Mouse (Mus musculus): ENCODE results near the gene Myo6.

Gene Myo6

DNA sequence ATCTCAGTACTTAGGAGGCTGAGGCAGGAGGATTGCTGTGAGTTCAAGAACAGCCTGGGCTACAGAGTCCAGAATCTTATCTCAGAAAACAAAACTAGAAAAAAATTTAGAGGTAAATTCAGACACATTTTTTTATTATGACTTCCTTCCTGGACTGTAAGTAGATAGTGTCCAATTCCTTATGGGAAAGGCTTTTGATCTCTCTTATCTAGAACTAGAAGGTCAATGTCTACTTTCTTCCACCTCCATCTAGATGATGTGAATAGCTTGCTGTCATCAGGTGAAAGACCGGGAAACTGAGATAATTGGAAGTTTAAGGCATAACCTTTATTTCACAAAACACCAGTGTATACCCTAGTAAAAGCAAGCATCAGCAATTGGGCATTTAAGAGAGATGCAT, 16.9 kb downstream of the Myo6 start:
- no peak for DNase-seq (ENCODE audit: low read depth, low spot score)

DNA sequence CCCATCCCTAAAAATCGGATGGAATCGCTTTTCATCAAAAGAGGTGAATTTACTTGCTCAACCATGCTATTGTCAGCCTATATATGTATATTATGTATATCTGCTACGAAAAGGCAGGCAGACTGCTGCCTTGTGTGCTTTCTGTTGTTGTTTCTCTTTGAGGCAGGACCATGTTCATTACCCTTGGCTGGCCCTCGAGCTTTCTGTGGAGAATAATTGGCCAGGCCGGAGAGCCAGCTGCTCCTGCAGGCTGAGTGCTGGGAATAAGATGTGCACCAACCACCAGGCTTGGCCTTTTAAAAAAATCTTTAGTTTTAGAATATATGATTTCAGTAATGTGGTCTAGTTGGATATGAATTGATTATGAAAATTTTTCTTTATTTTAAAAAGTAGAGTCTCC, 19.3 kb downstream of the Myo6 start:
- DNase-seq (ENCODE audit: low read depth, low spot score), result no peak

DNA sequence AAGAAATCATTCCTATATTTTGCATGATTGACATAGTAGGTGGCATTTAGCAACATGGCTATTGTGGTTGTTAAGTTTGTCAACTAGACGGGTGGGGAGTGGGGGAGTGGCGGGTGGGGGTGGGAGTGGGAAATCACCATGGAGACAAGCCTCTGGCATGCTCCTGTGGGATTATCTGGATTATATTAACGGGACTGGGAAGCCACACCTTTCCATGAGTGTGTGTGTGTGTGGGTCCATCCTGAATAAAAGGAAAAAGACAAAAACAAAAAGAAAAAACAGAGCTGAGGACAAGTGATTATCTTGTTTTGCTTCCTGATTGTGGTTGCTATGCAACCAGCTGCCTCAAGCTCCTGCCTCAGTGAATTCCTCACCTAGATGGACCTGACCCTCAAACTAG, 20.9 kb downstream of the Myo6 start:
- DNase-seq (ENCODE audit: low read depth, low spot score), result no peak

DNA sequence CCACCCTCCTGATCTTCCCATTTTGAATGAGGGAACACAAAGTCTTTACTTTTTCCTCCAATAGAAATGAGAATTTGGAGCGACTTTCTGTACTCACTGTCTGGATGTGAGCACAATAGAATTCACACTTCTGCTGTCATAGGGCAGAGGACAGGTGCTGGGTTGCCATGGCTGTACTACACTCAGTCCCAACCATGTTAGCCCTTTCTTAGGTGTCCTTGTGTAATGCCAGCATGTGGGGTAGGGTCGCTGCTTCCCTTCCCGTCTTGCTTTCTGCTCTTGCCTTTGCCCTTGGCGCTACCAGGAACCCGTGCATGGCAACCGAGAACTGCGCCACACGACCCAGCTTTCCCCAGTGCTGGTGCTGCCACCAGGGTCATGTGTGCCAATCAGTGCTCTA, 21.9 kb downstream of the Myo6 start:
- no peak for DNase-seq (ENCODE audit: low read depth, low spot score)

DNA sequence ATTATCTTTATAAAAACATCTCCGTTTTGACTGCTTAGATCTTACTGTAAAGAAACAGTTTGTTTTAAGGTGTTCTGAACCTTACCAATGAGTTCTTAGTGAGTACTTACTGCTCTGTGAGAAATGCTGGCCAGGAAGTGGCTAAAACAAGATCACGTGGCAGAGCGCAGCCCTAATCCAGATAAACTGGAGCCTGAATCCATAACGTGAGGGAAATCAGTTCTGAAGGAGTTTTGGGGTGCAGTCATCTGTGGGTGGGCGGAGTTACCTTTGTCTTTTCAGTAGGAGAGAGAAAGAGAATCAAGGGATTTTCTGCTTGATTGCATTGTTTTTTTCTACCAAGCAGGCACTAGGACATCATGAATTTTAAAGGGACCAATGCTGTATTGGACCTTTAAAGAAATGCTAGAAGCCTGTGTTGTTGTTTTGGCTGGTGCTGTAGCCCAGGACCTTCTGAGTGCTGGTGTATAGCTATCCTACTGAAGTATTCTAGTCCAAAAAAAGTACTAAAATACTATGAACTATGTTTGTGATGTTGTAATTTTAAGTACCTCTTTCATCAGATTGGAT, 23.6 kb downstream of the Myo6 start:
- DNase-seq (ENCODE audit: low read depth, low spot score), result no peak

DNA sequence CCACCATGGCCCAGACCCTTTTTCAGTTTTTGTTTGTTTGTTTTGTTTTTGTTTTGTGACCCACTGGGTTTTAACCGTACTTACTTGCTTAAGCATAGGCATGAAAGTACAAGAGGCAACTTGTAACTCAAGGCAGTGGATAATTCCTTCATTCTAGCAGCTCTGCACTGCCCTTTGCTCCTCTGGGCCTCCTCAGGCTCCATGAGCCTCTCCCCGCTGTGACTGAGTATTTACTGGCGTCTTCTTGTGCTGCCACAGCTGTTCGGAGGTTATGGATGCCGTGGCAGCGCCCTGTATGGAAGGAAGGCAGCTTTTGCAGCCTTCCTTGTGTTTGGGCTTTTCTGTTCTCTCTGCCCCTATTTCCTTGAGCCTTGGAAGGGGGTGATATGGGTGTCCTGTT, 26.4 kb downstream of the Myo6 start:
- no peak for DNase-seq (ENCODE audit: low read depth, low spot score)

DNA sequence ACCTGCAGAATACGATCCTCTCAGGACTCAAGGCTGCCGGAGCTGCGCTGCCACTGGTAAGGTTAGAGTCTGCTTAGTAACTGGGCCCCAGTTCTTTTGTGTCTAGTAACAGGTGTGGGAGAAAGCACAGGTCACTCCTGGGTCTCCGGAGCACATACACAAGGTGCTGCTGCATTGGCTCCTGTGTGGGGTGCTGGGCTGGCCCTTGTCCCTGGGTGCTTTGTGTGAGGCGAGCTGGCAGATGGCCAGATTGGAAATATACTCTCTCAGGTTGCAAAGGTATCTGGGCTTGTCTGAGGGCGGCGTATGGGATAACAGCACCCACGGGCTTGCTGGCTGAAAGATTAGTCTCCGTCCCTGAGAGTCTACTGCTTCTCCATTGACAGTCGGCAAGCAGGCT, 27.5 kb downstream of the Myo6 start:
- DNase-seq (ENCODE audit: low read depth, low spot score), result peak; percentile 13

DNA sequence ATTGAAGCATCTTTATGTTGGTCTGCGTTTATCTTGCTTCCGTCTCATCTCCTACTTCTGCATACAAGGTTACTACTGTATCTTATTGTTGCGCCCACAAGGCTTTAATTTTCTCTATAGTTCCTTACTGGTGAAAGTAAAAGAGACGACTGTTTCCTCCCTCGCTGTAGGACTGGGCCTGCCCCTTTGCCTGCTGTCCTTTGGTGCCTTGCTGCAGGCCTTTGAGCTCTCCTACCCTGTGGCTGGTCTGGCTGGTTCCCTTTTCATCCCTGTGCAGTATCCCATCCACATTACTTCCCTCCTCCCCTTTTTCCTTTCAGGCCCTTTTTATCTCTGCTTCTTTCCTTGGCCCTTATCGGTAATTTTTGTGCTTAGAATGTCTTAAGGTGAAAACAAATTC, 29.6 kb downstream of the Myo6 start:
- DNase-seq (ENCODE audit: low read depth, low spot score), result no peak

DNA sequence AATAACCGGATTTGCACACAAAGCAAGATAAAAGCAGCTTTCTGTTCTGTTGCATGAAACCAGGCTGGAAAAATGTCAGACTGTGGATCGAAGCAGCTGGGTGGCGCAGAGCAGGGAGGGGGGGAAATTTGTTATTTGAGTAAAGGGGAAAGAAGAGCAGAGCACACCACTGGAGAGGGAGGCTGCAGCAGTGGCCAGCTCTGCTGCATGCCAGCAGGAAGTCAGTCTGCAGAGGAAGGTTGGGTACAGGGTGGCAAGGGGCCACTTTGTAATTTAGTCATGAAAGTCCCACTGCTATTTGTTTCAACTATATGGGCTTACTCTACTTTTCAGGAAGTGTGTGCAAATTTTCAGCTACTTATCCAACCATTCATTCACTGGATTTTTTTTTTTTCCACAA, 31.3 kb downstream of the Myo6 start:
- peak; percentile 13 for DNase-seq (ENCODE audit: low read depth, low spot score)

DNA sequence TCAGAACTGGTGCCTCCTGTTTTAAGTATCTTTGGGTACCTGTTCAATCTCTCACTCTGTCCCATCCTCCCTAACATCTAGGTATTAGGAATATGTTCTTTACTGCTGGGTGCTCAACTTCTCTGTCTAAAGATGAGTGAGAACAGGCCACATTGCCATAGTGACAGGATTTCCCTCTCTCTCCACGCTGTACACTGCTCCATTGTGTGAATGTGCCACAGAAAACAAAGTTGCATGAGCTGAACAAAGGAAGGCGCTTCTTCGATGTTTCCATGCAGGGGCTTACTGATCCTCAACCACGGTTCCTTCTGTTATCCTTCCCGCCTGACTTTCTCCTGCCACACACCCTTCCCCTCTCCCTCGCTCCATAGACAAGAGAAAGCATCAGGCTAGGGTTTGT, 32.4 kb downstream of the Myo6 start:
- DNase-seq (ENCODE audit: low read depth, low spot score), result no peak

DNA sequence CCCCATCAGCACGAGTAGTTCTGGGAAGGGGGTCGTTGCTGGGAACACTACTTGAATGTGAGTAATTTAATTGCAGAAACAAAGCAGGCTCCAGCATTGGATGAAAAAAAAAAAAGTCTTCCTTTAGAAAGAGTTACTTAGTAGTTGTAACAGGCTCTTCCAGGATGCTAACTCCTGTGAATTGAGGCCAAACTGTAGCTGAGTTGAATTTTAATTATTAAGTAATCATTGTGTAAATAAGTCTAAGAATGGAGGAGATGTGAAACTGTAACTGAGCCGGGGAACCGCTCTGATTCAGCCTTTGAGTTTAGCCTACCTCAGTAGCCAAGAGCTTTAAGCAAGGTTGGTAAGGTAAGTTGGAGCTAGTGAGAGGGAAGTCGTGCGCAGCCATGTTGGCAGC, 36.0 kb downstream of the Myo6 start:
- DNase-seq (ENCODE audit: low read depth, low spot score), result no peak

DNA sequence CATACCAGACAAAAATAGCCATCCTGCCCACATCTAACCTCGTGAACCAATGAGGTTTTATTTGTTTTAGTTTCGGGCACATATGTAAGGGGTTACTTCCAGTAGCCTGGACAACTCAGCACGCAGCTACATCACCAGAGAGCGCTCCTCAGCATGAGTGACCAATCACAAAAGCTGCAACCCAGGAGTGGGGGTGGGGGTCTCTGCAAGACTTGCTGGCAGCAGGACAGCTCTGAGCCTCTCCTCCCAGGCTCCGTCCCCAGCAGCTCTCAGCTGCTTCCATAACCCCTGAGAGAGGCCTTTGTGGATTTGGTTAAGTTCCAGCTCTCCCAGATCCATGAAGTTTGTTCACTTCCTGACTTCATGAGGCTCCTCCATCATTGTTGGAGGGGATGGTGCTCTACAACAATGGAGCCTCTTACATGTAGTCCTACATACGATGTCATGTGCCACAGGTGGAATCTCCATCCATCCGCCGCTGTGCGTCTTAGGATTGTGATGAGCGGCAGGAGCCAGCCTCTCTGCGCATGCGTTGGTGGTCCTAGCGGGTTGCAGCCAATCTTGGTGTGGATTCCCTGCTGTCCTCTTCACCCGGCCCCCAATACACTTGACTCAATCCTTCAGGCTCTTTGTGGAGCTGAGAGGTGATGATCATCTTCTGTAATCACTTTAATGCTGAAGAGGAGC, 37.7 kb downstream of the Myo6 start:
- no peak for DNase-seq (ENCODE audit: low read depth, low spot score)

DNA sequence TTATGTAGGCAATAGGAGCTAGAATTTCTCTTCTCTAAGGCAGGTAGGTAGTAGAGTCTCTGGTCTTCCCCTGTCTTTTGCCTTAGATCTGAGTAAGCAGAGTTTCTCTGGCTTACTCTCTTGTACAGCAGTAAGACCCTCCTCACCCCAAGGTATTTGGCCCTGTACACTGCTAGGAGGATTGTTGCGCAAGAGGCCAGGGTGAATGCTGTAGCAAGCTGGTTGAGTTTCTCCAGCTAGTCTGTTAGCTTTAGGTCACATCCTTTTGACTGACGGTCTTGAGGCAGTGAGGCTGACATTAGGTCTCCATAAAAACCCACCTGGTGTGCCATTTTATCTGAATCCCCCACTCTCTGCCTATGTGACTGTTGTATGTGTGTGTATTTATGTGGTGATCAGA, 43.9 kb downstream of the Myo6 start:
- DNase-seq (ENCODE audit: low read depth, low spot score), result no peak

DNA sequence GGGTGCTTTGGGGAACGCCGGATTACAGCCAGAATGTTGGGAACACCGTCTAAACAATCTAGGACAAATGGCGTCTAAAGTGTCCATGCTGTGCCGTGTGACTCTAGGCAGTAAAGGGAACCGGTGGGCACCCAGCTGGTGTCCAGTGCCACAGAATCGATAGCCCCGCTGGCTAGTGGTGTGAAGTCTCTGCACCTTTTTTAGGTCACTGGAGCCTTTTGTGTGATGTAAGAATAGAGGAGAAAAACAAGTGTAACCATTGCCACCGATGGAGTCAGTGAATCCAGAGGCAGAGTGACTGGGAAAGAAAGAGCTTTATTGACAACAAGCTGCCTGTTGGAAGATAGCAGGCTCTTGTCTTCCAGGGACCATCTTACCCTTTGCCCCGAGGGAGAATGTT, 44.6 kb downstream of the Myo6 start:
- no peak for DNase-seq (ENCODE audit: low read depth, low spot score)

DNA sequence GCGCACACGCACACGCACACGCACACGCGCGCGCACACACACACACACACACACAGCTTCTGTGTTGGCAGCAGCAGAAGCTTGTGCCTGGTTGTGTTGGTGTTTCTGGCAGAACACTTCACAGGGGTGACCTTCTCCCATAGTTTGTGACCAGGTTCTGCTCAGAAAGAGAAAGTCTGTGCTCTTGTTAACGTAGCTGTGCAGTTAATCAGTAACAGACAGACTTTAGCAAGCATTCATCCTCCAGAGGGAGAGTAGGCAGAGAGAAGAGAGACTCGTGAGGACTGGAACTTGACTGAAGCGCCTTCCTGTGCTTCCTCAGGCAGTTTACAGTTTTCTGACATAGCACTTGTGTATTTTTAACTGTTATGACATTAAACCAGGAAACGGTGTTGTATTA, 45.3 kb downstream of the Myo6 start:
- no peak for DNase-seq (ENCODE audit: low read depth, low spot score)

DNA sequence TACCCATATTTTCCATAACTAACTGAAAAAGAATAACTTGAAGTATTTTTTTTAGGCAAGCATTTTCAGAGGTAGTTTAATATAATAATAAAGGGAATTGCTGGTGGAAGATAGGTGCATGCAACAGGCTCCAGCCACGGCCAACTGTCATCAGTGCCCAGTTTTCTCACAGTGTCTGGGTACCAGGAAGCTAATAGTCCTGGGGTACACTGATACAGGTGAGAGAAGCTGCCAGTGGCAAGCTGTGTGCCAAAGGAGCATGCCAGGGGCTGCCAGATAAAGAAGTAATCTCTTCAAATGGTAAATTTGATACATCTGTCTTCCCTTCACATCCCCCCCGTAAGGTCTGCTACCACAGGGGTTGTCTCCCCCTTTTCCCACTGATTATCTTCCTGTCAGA, 48.6 kb downstream of the Myo6 start:
- DNase-seq (ENCODE audit: low read depth, low spot score), result no peak

DNA sequence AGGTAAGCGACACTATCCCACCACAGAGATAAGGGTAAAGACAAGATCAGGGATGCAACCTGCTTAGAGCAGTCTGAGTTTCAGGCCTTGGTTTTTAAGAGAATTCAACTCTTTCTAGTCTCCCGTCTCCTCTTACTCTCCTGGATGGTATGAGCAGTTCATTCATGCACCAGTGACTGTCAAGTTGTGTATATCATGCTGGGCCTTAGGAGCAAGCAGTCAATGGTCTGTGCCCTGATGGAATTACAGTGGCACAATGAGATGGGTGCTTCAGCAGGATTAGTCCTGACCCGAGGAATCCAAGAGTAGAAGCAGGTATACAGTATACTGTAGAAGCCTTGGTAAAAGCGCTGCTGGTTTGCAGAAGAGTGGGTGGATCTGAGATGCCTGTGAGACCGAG, 50.7 kb downstream of the Myo6 start:
- DNase-seq (ENCODE audit: low read depth, low spot score), result no peak

DNA sequence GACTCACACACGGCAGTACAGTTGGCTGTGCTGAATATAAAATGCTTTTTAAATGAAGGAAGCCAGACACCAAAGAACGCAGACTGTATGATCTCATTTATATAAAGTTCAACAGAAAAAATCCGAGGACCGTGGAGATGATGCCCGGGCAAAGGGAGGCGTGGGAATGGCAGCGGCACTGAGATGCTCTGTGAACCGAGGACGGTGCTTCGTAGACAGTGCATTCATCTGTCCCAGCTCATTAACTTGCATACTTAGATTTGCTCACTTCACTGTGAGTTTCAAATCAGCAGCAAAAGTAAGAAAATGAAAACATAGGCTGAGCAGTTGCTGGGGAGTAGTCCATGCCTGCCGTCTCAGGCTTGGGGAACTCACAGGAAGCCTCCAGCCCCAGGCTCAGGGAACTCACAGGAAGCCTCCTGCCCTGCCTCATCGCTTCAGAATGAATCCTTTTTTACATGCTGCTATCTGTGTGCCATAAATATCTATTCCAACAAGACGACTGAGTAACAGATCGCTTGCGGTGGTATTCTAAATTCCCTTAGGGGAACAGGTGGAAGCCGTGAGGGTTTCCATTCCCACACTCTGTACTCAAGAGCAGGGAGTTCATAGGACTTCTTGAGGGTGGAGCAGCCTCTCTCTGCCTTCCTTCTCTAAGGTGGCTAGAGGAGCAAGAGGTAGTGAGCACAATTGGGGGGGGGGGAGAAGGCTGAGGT, 52.1 kb downstream of the Myo6 start:
- DNase-seq (ENCODE audit: low read depth, low spot score), result no peak

DNA sequence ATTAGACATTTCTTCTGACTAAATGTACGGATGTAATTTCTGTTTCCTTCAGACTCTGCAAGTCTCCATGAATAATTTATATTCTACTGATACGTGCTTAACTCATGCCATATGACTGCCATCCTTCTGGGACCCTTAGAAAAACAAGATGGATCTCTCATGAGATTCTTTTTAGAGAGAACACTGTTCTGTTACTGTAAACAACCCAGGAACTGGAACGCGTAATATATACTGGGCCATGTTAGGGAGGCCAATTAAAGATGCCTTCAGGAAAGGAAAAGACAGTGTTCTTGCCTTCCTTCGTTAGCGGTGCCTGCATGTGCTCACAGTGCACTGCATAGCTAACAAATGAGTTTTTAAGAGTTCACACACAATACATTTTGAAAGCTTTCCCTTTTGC, 53.9 kb downstream of the Myo6 start:
- no peak for DNase-seq (ENCODE audit: low read depth, low spot score)

DNA sequence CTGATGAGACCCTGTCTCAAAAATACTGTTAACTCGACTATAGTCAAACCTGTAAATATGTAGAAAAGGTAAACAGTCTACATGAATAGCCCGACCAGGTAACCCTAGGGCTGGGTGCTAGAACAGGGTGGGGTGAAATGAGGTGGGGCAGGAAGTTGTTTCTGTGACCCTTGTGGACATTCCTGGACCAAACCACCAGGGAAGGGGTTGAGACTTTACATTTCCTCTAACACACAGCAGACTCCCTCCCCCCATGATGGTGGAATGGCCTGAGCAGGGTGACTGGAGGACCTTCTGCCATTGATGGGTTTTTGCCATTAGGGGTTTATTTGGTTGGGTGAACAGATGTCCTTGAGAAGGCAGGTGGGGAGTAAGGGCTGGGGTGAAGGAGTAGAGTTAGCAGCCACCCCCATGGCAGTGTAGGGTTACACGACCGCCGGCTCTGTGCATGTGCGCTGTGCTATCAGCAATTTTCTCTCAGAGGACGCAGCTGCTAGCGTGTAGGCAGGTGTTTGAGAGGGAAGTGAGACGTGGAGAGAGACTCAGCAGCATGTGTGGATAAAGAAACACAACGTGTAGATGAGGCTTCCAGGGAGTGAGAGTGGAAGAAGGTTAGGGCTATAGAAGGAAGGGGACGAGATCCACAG, 59.3 kb downstream of the Myo6 start:
- DNase-seq (ENCODE audit: low read depth, low spot score), result no peak

DNA sequence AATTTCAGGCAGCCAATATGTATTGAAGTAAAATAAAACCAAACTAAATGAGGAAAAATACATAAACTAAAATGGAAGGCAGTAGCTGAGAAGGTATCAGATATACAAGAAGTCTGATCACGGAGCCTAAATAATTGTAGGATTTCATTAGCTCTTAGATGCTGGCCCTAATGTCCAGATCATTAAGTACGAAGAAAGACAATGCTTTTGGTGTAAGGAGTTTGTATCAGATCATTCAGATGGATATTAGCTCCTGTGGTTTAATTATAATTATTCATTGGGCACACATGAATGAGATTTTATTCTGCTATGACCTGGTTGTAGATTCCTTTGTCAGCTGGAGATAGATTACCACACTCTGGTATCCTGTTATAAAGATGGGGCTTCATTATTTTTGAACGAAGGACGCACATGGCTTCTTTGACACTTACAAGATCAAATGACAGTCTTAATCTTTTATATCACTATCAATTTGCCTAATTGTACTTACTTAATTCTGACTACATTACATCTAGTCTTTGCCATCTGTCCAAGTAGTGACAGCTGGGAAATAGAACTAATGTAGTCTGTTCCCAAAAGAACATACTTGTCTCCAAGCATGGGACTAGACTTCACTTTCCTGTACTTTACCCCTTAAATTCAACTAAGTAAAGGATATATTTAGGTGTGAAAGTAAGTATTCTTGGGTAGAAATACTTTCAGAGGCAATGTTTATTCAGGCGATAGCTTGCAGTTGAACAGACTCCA, 61.9 kb downstream of the Myo6 start:
- no peak for DNase-seq (ENCODE audit: low read depth, low spot score)

DNA sequence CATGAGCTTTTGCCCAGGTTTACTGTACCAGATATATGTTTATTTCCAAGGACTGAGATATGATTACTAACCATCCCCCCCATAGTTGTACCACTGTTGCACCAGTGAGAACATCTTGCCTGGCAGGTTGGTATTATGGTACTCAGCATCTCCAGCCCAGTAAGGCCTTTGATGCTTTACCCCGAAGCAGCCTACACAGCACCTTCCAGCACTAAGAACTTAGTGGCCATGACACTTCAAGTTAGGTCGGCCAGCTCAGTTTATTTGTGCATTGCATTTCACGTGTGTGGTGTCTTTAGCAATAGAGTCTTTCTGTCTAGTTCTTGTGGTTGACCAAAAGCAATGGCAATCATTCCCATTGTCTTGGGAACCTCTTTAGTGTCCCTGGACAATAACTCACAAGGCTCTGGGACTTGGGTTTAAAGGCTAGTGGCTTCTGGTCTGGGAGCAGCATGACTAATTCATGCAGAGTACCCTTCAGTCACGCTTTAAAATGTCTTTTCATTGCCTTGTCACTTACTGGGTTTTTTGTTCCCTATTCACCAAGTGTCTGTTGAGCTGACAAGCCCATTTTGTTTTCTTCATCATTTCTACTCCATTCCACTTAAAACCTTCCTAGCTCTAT, 69.1 kb downstream of the Myo6 start:
- no peak for DNase-seq (ENCODE audit: low read depth, low spot score)
